Mouse (Mus musculus) stomach, postnatal 0 days (tissue): ENCODE data around the gene Acer3. TPM values are rescaled to one million over a fixed set of nuclear protein-coding genes. Genes with fewer than 3 reads are reported as not detected.
A peak's percentile ranks its signal among the peaks of the same experiment; 100 is the strongest.

Experiments
- ATAC-seq: fragments of 200-750 bp; cut with Nextera tagmentation; 2 replicates; pipeline ENCODE4 v1.8.0; 2017; ENCODE audit not compliant: low FRiP score, low TSS enrichment
- DNase-seq: peaks from one replicate; pipeline ENCODE4 v3.0.0-alpha.2; 2016; ENCODE audit warnings: low spot score
- H3K27ac ChIP-seq: fragments of 300-500 bp; sonication (generic); replicated peaks from 2 replicates; pipeline ENCODE4 v1.5.1; 2014; ENCODE audit warnings: mild to moderate bottlenecking, control low read depth
- H3K27me3 ChIP-seq: fragments of 300-500 bp; sonication (generic); 2 replicates; pipeline ENCODE4 v1.6.1; 2014; ENCODE audit warnings: low read length; ENCODE audit not compliant: control insufficient read depth, insufficient read depth
- H3K36me3 ChIP-seq: fragments of 300-500 bp; sonication (generic); 2 replicates; pipeline ENCODE4 v1.6.1; 2014; ENCODE audit warnings: low read length, mixed read lengths; ENCODE audit not compliant: control insufficient read depth, insufficient read depth
- H3K4me1 ChIP-seq: fragments of 300-500 bp; sonication (generic); replicated peaks from 2 replicates; pipeline ENCODE4 v1.6.1; 2014; ENCODE audit warnings: antibody characterized with exemption; ENCODE audit not compliant: control insufficient read depth, insufficient read depth
- H3K4me2 ChIP-seq: fragments of 300-500 bp; sonication (generic); replicated peaks from 2 replicates; pipeline ENCODE4 v1.6.1; 2014; ENCODE audit warnings: low read depth, mild to moderate bottlenecking, control low read depth, moderate library complexity
- H3K4me3 ChIP-seq: fragments of 300-500 bp; sonication (generic); 2 replicates; pipeline ENCODE4 v1.5.1; 2014; ENCODE audit warnings: low read depth, low read length, control low read depth
- H3K9ac ChIP-seq: fragments of 300-500 bp; sonication (generic); 2 replicates; pipeline ENCODE4 v1.6.1; 2014; ENCODE audit warnings: mild to moderate bottlenecking, low read length, control low read depth, mixed read lengths
- H3K9me3 ChIP-seq: fragments of 300-500 bp; sonication (generic); 2 replicates; pipeline ENCODE4 v1.6.1; 2016; ENCODE audit warnings: low read length; ENCODE audit not compliant: control insufficient read depth
- CTCF ChIP-seq: IDR thresholded peaks from 2 replicates; pipeline ENCODE4 v1.5.1; 2016; ENCODE audit warnings: antibody characterized with exemption, low read depth, mild to moderate bottlenecking, moderate library complexity
- EP300 ChIP-seq: optimal IDR thresholded peaks from 2 replicates; pipeline ENCODE3; 2016; ENCODE audit warnings: antibody characterized with exemption
- WGBS: fragments of 180-500 bp; shearing (Covaris S2); extraction: QIAGEN DNeasy Blood & Tissue Kit; methylation state at CpG from one replicate; pipeline ENCODE4 v1.1.7; 2014; 5-methylcytosine and 5-hydroxymethylcytosine counted together
- polyA plus RNA-seq: library from polyadenylated mRNA; unstranded; fragments of >200 nt; fragmentation: Nextera tagmentation; extraction: Ambion mirVana; gene quantifications from 2 replicates; pipeline ENCODE4 v1.2.1, GENCODE M21; 2015

Acer3 gene
- polyA plus RNA-seq, 1 experiment from 2014 or later: 37.7 TPM

GRCm38 (mm10) chr7:98332678-98333397, 11.8 kb upstream of the Acer3 start:
- no peaks in the 10 kb centered on the region for H3K27me3 ChIP-seq
- no peak for TF ChIP-seq EP300
- no peak for TF ChIP-seq CTCF
- no peak overlapping the region for H3K4me3 ChIP-seq
- H3K4me2 ChIP-seq: no peak overlapping the region
- H3K4me1 ChIP-seq: peaks cover 5% of the 10 kb centered on the region; the same call in 1 of the 2 replicates
- no peaks in the 10 kb centered on the region for H3K36me3 ChIP-seq
- WGBS: 57% methylated on average over 5 of the region's 5 CpGs
- no peak overlapping the region for H3K9ac ChIP-seq
- H3K27ac ChIP-seq: no peak overlapping the region
- H3K9me3 ChIP-seq: no peaks in the 10 kb centered on the region
- ATAC-seq (no peak), DNase-seq (no peak)

- H3K4me2 ChIP-seq: no peak overlapping the region
- no peak overlapping the region for H3K4me3 ChIP-seq
- no peaks in the 10 kb centered on the region for H3K9me3 ChIP-seq
- no peak overlapping the region; the same call in 1 of the 2 replicates for H3K27ac ChIP-seq
- WGBS: 10% methylated on average over 3 of the region's 3 CpGs
- peaks cover 5% of the 10 kb centered on the region; the same call in 1 of the 2 replicates for H3K4me1 ChIP-seq
- H3K36me3 ChIP-seq: no peaks in the 10 kb centered on the region
- no peak overlapping the region for H3K9ac ChIP-seq
- no peak for TF ChIP-seq EP300
- TF ChIP-seq CTCF: no peak
- no peak for ATAC-seq
- no peaks in the 10 kb centered on the region for H3K27me3 ChIP-seq
- no peak for DNase-seq
These were observed 10.9 kb upstream of the Acer3 start for GRCm38 (mm10) chr7:98331932-98332331.

GRCm38 (mm10) chr7:98330375-98331002, 9.5 kb upstream of the Acer3 start:
- Histone ChIP-seq H3K4me3 (no peak overlapping the region), H3K4me1 (peaks cover 5% of the 10 kb centered on the region; the same call in 1 of the 2 replicates), H3K27me3 (no peaks in the 10 kb centered on the region), H3K27ac (peak overlapping the region; percentile 53; the same call in 1 of the 2 replicates), H3K9me3 (no peaks in the 10 kb centered on the region), H3K4me2 (no peak overlapping the region), H3K36me3 (no peaks in the 10 kb centered on the region), H3K9ac (no peak overlapping the region)
- TF ChIP-seq EP300 (no peak), CTCF (no peak)
- 34% methylated on average over 2 of the region's 2 CpGs for WGBS
- DNase-seq (no peak), ATAC-seq (peak; percentile 87)

- 47% methylated on average over 7 of the region's 7 CpGs for WGBS
- TF ChIP-seq EP300 (no peak), CTCF (no peak)
- Histone ChIP-seq H3K9ac (no peak overlapping the region), H3K4me2 (no peak overlapping the region), H3K27ac (peak overlapping the region; percentile 40; the same call in 1 of the 2 replicates), H3K36me3 (no peaks in the 10 kb centered on the region), H3K27me3 (no peaks in the 10 kb centered on the region), H3K4me1 (peaks cover 5% of the 10 kb centered on the region; the same call in 1 of the 2 replicates), H3K4me3 (no peak overlapping the region), H3K9me3 (no peaks in the 10 kb centered on the region)
- no peak for DNase-seq
- ATAC-seq: peak; percentile 74
These were observed 8.8 kb upstream of the Acer3 start for GRCm38 (mm10) chr7:98329651-98330374.

GRCm38 (mm10) chr7:98328311-98328710, 7.3 kb upstream of the Acer3 start:
- no peak for ATAC-seq
- Histone ChIP-seq H3K4me3 (no peak overlapping the region), H3K9ac (no peak overlapping the region), H3K36me3 (no peaks in the 10 kb centered on the region), H3K4me2 (no peak overlapping the region), H3K27ac (no peak overlapping the region), H3K4me1 (peaks cover 5% of the 10 kb centered on the region; the same call in 1 of the 2 replicates), H3K27me3 (no peaks in the 10 kb centered on the region), H3K9me3 (no peaks in the 10 kb centered on the region)
- WGBS: 55% methylated on average over 2 of the region's 2 CpGs
- DNase-seq: no peak
- no peak for TF ChIP-seq CTCF
- TF ChIP-seq EP300: no peak
